Mouse (Mus musculus) T-helper 1 cell (primary cell): Measurements from ENCODE around the gene Irf2bp1.

ENCODE experiments used
- in situ Hi-C: fragments of 300-600 bp; cut with MboI, MseI; formaldehyde crosslinking; loops from one replicate; pipeline ENCODE4 v1.15.1; 2025; ENCODE audit warnings: high pct_unique_total_duplicates

Irf2bp1 gene

GRCm38 (mm10) chr7:19024096-19024506, 20.3 kb downstream of the Irf2bp1 start, which contains the start of gene Sympk:
Sympk (plus strand) TSS chr7:19024377.
- in situ Hi-C loops, result loop anchor here (25.0 kb wide), 1 partner anchor 913 kb away; no protein-coding TSS in a partner anchor

- in situ Hi-C loops, result loop anchor here (25.0 kb wide), 1 partner anchor 913 kb away; no protein-coding TSS in a partner anchor
Measured at GRCm38 (mm10) chr7:19024581-19025255, 20.9 kb downstream of the Irf2bp1 start.

- in situ Hi-C loops, result no loop called here
Measured at GRCm38 (mm10) chr7:19028067-19028466, 24.2 kb downstream of the Irf2bp1 start.

- in situ Hi-C loops, result no loop called here
Measured at GRCm38 (mm10) chr7:19029084-19029653, 25.3 kb downstream of the Irf2bp1 start.

GRCm38 (mm10) chr7:19031641-19032040, 27.8 kb downstream of the Irf2bp1 start:
- in situ Hi-C loops, result no loop called here

GRCm38 (mm10) chr7:19044616-19045015, 40.8 kb downstream of the Irf2bp1 start:
- in situ Hi-C loops, result no loop called here

GRCm38 (mm10) chr7:19046286-19047069, 42.6 kb downstream of the Irf2bp1 start:
- in situ Hi-C loops, result no loop called here

GRCm38 (mm10) chr7:19048006-19048527, 44.2 kb downstream of the Irf2bp1 start:
- in situ Hi-C loops, result no loop called here

GRCm38 (mm10) chr7:19049252-19049651, 45.4 kb downstream of the Irf2bp1 start:
- in situ Hi-C loops, result no loop called here

GRCm38 (mm10) chr7:19050172-19050571, 46.3 kb downstream of the Irf2bp1 start:
- in situ Hi-C loops, result no loop called here

GRCm38 (mm10) chr7:19051161-19051560, 47.3 kb downstream of the Irf2bp1 start:
- in situ Hi-C loops, result no loop called here

GRCm38 (mm10) chr7:19052345-19053135, 48.7 kb downstream of the Irf2bp1 start:
- in situ Hi-C loops, result no loop called here

GRCm38 (mm10) chr7:19053136-19053532, 49.3 kb downstream of the Irf2bp1 start:
- in situ Hi-C loops, result no loop called here

- in situ Hi-C loops, result no loop called here
Measured at GRCm38 (mm10) chr7:19054047-19054776, 50.4 kb downstream of the Irf2bp1 start, which contains the start of gene Rsph6a. Rsph6a (plus strand) TSS chr7:19054690.

- in situ Hi-C loops, result no loop called here
Measured at GRCm38 (mm10) chr7:19054777-19055076, 50.9 kb downstream of the Irf2bp1 start.

GRCm38 (mm10) chr7:19055108-19055507, 51.3 kb downstream of the Irf2bp1 start:
- in situ Hi-C loops, result no loop called here
